Mouse (Mus musculus) ovary, adult 18-20 months (tissue): ENCODE measurements around the gene Fam166a.
"Not testable (repeated sequence)": the region's sequence is repeated elsewhere in the genome, so short reads cannot be mapped to it uniquely, and the experiment has no call there.

Experiments
- DNase-seq: peaks from one replicate; pipeline ENCODE4 v3.0.0; 2022; ENCODE audit warnings: low spot score, mixed read lengths

Gene Fam166a

DNA sequence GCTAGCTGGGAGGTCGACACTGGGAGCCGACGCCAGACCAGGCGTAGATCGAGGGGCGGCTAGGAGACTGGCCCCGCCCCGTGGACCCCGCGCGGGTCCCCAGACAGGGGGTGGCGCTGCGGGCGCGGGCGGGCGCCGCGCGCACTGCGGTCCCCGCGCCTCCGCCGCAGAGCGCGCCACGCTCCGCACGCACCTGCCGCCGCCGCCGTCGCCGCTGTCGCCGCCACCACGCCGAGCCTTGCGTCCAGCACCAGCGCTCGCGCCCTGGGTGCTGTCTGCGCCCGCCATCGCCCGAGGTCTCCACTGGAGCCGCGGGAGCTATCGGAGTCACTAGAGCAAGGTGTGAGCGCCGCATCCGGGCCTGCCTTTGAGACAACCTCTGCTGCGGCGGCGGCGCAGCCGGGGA, 23.6 kb downstream of the Fam166a start, which contains the start of the genes Rnf208 and Cysrt1:
Rnf208 (plus strand) TSS at position 155 of the 406 bp plus-strand sequence.
Cysrt1 (minus strand) TSS at position 352 of the 406 bp plus-strand sequence.
- DNase-seq = no peak

DNA sequence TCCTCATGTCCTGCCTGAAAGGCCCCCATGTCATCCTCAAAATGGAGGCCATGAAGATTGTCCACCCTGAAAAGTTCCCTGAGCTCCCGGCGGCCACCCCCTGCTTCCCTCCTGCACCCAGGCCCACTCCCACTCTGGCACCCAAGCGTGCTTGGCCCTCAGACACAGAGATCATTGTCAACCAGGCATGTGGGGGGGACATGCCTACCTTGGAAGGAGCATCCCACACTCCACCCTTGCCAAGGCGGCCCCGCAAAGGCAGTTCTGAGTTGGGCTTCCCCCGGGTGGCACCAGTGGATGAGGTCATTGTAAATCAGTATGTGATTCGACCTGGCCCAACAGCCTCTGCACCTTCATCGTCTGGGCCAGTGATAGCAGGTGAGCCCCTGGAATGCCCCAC, 24.8 kb downstream of the Fam166a start:
- DNase-seq = no peak

DNA sequence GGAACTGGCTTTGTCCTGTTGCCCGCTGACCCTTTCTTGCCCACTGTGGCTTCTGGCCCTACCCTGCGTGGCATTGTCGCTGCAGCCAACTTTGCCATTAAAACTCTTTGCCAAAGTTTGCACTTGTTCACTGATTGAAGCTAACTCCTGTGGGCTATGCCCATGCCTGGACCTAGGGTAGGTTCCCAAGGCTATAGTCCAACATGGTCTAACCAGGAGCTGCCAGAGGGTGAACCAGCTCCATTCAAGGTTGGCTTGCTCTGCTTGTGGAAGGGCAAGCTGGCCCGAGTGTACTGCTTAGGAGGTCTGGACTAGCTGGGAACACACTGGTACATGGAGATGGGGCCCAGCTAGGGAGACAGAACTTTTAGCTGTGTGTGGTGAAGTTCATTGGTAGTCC, 25.6 kb downstream of the Fam166a start:
- no peak for DNase-seq

DNA sequence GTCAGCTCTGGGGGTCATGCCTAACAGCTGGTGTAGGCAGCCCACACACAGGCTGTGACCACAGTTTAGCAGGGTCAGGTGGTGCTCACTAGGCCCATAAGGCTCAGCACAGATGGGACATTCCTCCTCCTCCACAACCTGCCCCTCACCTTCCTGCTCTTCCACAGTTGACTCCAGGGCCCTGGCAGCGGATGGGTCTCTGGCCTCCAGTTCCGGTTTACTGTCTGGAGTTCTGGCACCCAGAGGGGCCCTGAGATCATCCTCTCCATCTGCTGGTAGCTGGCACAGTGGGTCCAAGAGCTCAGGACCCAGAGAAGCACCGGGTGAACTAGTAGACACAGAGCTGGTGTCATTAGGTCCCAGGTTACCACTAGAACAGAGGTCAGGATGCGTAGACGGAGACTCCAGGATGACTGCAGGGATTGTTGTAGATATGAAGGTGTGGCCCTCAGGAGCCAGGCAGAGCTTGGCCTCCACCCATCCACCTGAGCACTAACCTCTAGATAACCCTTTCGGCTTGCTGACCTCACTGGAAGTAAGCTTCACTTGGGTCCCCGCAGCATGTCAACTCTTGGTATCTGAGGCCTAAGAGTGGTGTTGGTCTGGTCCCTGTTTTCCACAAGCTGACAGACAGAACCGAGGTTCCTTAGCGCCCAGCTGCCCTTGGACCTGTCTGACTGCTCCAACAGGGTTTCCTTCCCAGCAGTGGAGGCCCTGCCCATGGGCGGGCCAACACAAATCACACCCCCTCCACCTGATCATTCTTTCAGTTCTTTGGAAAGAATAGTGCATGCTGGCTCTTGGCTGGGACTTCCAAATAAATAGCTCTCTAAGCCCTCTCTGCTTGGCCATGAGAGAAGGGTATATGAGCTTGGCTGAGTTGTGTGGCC, 27.9 kb downstream of the Fam166a start, which contains the start of gene AL732309.1:
AL732309.1 (minus strand) TSS at position 681 of the 890 bp plus-strand sequence.
- no peak for DNase-seq

DNA sequence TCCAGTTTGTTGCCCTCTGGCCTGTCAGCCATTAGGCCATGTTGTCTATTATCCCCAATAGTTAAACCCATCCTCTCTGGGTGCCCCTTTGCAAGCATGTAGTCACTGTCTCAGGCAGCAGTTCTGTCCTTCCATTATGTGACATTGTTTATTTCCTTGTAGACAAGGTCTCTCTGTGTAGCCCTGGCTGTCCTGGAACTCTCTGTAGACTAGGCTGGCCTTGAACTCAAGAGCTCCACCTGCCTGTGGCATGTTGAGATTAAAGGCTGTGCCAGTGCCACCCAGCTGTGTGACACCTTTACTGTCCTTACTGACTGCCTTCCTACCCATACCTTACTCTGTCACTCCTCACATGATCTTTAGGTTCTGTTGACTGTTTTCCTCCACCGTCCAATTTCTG, 33.8 kb downstream of the Fam166a start:
- DNase-seq = no peak

DNA sequence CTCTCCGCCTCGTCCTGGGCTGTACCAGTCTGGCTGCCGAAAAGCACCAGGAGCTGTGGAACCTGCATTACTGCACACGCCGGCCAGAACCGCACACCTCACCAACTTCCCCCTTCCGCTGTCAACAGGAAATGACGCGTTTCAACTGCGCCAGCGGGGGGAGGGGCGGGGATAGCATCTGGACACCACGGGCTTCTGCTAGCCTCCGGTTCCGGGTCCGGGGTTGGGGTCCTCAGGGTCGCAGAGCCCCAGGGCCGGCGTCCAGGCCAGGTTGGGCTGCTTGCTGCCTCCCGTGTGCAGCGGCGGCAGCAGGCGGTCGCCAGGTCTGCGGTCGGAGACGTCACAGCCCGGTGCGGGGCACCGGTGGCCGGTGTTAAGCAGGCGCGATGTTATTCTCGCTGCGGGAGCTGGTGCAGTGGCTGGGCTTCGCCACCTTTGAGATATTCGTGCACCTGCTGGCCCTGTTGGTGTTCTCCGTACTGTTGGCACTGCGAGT, 36.8 kb downstream of the Fam166a start, which contains the start of gene Tmem203:
Tmem203 (plus strand) TSS at position 156 of the 496 bp plus-strand sequence.
- peak; percentile 68 for DNase-seq

DNA sequence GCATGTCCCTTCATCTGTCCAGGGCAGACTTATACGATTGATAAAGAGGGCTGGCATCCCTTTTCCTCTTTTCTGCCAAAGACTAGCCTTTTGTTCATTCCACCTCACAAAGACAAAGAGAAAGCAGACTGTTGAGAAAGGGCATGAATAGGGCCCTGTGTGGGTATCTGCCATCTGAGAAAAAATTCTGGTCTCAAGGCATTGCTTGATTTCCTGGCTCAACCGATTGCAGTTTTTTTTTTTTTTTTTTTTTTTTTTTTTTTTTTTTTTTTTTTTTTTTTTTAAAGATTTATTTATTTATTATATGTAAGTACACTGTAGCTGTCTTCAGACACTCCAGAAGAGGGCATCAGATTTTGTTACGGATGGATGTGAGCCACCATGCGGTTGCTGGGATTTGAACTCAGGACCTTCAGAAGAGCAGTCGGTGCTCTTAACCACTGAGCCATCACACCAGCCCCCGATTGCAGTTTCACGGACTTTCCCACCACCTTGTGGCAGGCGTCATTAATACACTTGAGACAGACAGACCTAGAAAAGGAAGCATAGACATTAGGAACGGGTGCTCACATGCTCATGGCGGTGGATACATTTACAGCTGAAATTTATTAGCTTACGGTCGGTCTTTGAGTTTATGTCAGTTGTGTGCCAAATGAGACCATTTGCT, 38.0 kb downstream of the Fam166a start:
- DNase-seq = not testable (repeated sequence)

DNA sequence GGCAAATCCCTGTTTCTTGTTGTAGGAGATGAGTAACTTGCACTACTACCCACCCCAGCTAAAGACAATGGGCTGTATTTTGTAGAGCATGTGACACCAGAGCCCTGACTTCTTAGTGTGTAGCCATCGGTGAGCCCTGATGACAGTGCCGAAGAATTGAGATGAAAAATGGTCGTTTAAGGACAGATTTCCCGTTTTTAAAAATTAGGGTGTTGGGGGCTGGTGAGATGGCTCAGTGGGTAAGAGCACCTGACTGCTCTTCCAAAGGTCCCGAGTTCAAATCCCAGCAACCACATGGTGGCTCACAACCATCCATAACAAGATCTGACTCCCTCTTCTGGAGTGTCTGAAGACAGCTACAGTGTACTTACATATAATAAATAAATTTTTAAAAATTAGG, 38.7 kb downstream of the Fam166a start:
- DNase-seq = not testable (repeated sequence)

DNA sequence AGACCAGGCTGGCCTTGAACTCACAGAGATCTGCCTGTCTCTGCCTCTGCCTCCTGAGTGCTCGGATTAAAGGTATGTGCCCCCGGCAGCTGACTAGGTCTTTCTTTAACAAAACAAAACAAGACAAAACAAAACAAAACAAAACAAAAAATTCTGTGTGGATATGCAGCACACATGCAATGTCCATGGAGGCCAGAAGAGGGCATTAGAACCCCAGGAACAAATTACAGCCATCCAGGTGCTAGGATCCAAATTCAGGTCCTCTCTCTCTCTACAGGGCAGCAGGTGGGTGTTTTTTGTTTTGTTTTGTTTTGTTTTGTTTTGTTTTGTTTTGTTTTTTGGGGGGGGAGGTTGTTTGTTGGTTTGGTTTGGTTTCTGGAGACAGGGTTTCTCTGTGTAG, 40.3 kb downstream of the Fam166a start:
- no peak for DNase-seq

DNA sequence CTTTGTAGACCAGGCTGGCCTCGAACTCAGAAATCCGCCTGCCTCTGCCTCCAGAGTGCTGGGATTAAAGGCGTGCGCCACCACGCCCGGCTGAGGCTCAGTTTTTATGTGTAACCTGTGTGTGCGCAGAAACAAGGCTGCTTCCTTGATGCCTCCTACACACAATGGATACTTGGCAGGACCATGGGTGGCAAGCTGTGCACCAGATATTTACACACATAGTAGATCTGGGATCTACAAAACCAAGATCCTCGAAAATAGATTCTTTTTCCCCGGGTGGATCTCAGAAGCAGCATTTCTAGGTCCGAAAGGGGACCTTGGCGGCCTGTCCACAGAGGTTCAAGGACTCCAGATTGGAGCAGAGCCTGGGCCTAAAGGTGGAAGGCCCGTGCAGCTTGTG, 43.3 kb downstream of the Fam166a start:
- no peak for DNase-seq

DNA sequence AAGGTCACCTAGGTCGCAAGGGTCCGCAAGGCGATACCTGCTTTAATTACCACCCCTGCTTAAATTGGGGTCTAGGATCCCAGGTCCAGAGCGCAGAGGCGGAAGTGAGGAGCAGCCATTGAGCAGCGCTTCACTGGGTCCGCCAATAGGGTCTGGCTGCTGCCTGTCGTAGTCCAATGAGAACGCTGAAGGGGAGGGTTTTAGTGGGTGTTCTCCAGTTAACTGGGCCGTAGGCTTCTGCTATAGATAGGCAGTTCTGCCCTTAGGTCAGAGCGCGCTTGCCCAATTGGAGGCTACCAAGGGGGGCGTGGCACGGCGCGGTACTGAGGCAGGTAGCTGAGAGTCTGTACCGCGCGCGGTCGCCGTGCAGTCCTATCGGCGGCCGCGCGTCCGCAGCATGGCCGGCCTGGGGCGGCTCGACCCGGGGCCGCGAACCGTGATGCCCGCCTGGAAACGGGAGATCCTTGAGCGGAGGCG, 43.8 kb downstream of the Fam166a start, which contains the start of gene Tprn:
Tprn (plus strand) TSS at position 328 of the 477 bp plus-strand sequence.
- DNase-seq = peak; percentile 95

DNA sequence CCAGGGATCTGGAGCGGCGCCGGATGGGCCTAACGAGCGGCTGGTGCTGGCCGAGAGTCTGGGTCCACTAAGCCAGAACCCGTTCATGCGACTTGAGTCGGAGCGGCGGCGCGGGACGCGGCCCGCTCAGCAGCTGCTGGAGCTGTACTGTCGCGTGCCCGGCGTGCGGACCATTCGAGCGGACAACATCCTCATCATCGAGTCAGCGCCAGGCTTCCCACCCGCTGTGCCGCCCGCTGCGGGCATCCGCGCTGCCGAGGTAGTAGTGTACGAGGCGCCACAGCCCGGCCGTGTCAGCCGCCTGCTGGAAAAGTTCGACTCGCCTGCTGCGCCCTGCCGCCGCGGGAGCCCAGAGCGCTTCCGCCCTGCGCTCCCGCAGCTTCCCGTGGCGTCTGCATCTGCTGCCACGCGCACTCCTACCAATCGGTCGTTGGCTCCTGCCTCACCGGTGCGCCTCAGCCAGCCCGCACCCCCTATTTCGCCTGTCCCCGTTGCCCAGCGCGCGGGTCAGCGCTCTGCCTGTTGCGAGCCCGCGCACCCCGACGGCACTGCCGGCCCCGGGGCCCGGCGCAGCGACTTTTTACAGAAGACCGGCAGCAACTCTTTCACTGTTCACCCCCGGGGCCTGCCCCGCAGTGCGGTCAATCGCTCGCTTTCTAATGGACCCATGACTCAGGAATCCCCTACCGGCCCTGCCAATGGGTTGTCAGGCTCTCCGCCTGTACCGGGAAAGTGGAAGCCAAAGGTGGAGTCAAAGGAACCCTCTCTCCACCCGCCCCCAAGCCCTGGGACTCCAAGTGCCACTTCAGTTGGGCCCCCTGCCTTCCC, 44.5 kb downstream of the Fam166a start:
- no peak for DNase-seq

DNA sequence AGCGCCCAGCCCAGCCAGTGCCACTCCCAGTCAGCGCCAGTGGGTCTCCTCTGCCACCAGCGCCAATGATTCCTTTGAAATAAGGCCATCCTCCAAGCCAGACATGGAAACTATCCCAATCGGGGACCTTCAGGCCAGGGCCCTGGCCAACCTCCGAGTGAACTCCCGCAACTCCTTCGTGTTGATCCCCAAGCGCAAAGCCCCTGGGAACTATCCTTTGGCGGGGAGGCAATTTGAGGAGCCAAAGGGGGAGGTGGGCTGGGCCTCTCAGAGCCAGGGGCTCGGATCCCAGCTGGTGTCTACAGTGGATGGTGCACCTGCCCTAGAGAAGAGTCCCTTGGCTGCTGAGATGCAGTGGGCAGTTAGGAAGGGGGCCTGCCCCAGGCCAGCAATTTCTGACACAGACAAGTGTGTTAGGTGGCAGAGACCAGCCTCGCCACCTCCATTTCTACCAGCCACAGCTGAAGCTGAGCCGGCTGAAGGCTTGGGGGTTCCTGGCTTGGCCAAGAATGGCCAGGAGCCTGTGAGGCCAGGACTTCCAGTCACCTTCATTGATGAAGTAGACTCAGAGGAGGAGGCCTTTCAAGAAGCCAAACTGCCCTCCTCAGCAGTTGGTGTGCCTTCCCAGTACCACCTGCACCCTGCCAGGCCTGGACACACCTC, 45.2 kb downstream of the Fam166a start:
- no peak for DNase-seq

DNA sequence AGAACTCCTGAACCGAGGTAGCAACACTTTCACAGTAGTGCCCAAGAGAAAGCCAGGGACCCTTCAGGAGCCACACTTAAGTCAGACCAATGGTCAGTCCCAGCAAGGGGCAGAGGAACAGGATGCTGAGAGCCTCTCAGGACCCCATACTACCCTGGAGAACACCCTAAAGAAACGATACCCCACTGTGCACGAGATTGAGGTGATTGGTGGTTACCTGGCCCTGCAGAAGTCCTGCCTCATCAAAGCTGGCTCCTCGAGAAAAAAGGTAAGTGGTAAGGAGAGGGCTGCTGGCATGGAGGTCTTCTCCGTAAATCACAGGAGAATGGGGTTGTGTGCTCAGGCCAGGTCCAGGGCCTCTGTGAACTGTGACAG, 45.7 kb downstream of the Fam166a start:
- DNase-seq = no peak

DNA sequence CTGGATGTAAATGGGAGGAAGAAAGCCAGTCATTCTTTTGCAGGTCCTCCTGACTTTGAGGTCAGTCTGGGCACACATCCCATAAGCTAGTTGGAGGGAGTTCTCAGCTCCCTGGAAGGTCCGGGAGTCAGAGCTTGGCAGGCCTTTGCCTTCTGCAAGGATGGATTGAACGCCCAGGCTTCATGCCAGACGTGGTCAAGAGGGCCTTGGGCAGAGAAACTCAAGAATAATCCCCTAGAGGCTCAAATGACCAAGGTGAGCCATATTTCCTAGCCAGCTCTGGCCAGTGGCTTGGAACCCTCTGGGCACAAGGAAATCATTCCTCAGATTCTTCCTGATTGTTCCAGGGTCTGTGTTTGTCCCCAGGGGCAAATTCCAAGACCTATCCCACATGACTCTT, 46.3 kb downstream of the Fam166a start:
- no peak for DNase-seq

DNA sequence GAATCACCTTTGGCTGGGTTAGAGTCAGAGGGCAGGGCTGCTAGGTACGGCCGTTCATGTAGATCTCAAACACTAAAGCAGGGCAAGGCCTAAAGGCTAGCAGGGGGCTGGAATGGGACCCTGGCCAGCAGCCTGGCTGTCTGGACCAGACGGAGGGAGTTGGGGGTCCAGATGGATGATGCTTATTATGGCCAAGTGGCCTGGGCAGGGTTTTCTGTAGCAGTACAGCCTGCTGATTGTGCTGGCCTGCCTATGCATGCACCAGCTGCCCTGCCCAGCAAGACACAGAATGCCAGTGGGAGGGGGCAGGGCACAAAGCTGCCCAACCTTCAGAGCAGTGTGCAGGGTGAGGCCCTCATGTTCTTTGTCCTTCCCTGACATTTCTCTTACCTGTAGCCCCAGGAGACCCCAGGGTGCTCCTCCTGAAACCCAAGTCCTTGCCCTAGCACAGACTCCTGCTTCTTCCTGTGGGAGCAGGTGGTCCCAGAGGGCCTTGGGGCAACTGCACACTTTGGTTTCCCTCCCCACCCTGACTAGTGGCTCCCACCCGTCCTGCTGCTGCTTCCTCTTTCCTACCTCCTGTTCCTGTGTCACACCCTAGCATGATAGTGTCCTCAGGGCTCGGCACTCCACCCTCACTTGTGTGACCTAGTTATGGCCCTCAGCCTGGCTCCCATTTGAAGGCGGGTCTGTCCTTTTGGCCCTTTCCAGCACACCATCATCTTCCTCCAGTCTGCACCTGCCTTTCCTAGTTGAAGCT, 47.5 kb downstream of the Fam166a start:
- no peak for DNase-seq

DNA sequence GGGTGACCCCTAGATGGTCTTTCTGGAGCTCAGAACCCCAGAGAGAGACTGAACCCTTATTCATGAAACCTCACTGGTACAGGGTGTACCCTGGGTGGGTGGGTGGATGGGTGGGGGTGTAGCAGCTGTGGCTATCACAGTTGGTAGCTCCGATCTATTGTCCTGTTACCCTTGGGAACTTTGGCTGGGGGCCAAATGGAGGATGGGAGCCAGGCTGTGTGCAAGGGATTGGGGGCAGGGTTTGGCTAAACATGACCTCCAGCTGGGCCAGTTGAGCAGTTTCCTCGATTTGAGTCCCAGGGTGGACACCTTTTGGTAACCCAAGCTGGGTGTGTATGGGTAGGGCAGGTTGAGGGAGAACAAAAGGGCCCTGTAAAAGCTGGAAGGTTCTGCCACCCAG, 48.2 kb downstream of the Fam166a start:
- DNase-seq = no peak

DNA sequence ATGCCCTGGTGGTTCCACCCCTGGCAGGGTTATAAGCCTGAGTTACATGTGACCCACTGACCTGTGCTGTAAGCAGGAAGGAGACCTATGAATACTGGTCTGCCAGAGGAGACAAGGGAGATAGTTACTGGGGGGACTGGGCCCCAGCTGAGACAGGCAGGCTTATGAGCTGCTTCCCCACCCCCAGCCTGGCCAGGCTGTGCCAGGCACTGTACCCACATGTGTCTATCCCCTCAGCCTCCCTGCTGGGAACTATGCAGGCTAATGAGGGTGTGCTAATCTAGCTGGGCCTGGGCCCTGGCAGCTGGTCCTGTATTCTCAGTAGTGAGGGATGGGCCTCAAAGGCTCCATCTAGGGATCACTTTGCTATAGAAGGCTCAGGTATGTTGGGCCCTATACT, 48.7 kb downstream of the Fam166a start:
- DNase-seq = no peak

DNA sequence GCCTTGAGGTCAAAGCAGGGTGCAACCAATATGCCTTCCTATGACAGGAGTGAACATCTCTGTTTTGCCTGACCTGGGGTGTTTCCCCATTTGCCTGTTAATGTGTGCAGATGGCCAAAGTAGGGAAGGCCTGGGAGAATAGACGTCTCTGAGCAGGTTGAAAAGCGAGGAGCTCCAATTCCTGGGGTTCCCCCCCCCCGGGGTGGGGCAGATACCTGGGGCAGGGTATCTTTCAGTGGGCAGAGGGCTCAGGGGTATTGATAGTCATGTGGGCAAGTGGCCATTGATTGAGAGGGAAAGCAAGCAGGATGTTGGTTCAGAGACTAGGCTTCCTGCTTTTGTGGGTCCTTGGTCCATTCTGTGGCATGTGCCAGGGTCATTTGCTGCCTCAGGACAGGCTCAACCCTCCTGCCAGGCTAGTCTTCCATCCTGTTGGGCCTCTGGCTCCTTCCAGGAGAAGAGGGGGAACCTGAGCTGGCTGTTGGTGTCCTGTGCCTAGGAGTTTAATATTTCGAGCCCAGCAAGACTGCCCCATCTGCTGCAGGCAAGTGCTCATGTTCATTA, 49.3 kb downstream of the Fam166a start:
- no peak for DNase-seq
